Mouse (Mus musculus) right cerebral cortex, postnatal 14 days (tissue): ENCODE data around the gene Kif26b.

Experiments used
- DNase-seq: peaks from one replicate; pipeline ENCODE4 v3.0.0; 2022

Gene Kif26b

GRCm38 (mm10) chr1:178733035-178733434 lies 204.1 kb downstream of the Kif26b start:
- DNase-seq = no peak

DNA sequence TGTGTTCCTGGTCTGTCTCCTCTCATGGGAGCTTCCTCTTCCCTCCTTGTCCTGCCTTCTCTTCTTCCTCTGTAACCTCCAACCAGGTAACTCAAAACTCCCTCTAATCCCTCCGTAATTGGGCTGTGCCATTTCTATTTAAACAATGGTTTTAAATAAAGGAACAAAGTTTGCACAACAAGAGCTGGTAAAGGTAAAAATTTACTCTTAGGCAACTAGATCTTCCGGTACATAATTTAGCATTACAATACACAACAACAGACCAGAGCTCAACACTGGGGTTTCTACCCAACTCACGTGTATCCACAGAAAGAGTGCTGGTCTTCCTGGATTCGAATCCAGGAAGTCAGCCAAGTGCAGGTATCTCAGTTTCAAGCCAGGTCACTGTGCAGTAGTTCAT lies 205.7 kb downstream of the Kif26b start:
- no peak for DNase-seq

DNA sequence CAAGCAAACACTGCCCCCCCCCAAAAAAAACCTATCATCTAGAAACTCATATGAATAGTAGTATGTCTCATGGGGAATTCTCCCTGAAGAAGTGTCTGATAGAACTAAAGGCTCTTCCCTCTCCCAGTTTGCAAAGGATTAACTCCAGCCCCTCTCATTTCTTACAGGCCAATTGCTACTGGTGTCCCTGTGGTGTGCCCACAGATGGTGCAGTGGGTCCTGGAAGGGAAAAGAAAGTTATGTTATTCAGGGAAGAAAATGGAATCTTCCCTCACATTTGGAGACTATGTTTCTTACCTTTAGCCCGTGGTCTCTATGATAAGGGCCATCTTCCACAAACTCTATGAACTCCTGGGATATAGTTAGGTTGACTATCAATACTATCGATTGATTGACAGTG lies 208.0 kb downstream of the Kif26b start:
- no peak for DNase-seq

GRCm38 (mm10) chr1:178743820-178744219 lies 214.9 kb downstream of the Kif26b start:
- no peak for DNase-seq

GRCm38 (mm10) chr1:178744526-178744925 lies 215.6 kb downstream of the Kif26b start:
- DNase-seq = no peak

DNA sequence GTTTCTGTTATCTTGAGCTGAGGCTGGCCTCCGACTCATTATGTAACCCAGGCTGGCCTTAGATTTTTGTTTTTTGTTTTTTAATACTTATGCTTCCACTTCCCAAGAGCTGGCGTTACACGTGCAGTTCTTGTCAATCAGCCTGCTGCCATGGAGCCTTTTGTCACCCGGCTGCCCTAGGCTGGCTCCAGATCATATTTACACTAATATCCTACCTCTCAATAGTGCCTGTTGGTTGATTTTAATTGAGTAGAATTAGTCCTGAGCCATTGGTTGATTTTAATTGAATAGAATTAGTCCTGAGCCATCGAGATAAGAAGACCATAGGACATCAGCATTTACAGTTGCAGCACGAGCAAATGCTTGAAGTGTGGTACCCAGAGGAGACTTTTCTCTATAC lies 216.0 kb downstream of the Kif26b start:
- DNase-seq = no peak

- DNase-seq = peak; percentile 25
Measured at GRCm38 (mm10) chr1:178745471-178745870, 216.5 kb downstream of the Kif26b start.

DNA sequence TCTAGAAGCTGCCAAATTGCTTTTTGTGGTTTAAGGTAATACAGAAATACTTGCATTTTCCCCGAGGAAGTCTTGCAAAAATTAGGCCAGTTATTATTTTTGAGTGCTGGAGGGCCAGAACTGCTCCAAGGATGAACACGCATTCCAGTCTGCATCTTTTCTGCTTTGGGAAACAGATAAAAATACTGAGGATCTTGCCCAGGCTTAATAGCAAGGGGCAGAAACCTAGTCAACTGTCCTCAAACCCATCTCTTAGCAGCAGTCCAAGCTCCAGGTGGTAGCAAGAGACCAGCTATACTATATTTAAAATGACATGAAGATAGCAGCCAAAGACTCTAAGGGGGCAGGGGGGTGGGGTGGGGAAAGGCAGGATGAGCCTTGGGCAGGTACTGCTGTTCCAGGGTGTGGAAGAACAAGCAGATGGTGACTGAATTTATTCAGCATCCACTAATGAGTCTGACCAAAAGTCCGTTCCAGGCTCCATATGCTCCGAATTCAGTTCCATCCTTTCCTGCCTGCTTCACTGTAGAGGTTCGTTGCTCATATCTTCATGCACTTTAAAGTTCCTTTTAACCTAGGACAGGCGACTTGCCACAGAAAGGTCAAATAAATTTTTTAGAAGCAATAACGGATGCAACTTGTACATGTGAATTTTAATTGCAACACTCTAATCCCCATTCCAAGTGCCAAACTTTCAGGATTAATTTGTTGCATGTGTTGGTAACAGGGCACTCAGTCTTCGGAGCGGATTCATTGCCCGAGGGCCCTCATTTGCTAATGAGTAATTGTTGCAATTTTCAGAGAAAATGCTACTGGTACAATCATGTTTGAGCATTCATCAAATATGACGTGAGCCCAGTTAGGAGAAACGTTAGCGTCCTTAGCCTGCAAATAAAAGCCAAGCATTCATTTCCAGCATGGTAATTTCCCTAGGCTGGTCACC lies 218.6 kb downstream of the Kif26b start:
- no peak for DNase-seq

DNA sequence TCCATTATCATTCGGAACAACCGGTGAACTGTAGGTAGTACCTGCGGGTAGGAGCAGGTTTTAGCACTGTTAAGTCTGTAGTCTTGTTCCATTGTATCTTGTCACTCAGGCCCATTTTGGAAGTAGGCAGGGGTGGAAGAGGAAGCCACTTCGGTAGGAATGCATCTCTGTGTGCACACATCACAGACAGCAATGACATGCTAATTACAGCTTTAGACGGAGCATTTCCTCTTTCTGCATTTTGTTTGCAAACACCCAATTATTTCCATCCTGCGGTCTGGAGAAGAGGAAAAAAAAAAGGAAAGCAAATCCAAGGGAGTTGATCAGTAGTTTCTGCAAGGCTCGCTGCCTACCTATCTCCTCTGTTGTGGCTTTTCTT lies 219.3 kb downstream of the Kif26b start:
- no peak for DNase-seq

- no peak for DNase-seq
Measured at GRCm38 (mm10) chr1:178748617-178749016, 219.7 kb downstream of the Kif26b start.

DNA sequence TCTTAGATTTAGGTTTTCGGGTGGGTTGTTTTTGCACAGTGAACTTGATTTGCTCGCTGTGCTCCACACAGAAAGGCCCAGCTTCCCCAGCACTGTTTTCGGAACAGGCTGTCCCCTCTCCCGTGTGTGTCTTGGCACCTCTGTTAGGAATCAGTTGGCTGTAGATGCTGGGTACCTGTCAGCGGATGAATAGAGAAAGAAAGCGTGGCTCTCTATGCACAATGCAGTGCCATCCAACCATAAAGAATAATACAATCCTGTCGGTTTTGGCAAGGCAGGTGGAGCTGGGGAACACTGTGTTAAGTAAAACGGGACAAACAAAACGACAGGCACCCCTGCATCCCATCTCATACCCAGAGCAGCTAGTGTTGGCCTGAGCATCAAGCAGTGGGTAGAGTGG lies 220.9 kb downstream of the Kif26b start:
- DNase-seq = no peak

GRCm38 (mm10) chr1:178758441-178758840 lies 229.5 kb downstream of the Kif26b start:
- DNase-seq = no peak

GRCm38 (mm10) chr1:178762125-178762741 lies 233.3 kb downstream of the Kif26b start:
- no peak for DNase-seq

GRCm38 (mm10) chr1:178764914-178765313 lies 236.0 kb downstream of the Kif26b start:
- DNase-seq = no peak

DNA sequence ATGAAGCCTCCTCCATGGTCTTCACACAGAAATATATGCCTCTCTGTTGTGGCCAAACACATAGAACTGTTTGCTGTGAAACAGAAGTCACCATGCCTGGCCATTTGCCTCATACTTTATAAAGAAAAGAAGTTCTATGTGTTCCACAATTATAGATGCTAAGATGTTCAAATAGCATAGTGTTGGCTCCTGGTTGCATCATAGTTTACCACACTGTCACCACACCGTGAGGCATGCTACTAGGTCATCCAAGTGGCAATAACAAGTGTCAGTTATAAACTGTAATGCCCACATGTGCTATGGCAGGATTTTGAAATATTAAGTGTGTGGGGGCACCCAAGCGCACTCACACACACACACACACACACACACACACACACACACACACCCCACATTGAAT lies 236.7 kb downstream of the Kif26b start:
- no peak for DNase-seq

- DNase-seq = no peak
Measured at GRCm38 (mm10) chr1:178768976-178769375, 240.1 kb downstream of the Kif26b start.

DNA sequence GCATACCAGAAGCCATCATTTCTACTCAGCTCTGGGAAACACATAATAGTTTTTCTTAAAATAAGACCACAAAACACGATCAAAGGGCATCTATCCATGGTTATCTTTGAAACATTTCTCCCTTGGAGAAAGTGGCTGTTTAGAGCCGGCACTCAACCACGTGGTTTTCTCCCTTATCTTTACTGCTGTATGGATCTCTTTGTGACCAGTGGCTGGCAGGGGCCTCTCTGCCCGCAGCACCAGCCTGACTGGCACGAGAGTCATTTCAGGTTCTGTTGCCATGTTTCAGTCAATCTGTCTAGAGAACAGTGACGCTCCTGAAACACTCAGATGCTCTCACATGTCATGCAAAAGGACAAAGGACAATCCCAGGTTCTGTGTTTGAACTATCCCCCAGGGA lies 241.1 kb downstream of the Kif26b start:
- DNase-seq = no peak

DNA sequence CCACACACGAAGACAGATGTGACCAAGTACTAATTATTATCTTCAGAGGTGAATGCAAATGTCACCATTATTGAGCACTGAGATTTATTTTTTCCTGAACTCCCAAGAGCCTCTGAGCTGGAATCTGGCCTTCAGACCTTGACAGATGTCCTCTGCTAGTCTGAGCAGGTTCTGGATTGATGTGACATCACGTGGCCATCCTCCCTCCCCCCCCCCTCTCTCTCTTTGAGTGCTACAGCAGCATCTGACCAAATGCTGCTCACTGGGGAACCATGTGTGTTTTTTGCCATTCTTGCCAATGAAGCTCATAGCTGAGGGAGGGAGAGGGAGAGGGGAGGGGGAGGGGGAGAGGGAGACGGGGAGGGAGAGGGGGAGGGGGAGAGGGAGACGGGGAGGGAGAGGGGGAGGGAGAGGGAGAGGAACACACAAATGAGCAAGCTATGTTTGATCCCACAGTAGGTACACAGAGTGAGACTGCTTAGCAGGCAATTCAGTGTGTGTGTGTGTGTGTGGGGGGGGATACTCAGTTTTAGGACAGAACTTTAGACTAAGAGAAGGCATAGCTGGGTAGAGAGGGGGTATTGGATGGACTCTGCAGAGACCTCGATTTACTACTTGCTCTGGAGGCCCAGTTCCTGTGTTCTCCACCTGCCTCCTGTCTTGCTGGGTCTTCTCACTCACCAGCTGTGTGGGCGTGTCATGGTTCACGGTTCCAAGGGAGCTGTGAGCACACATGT lies 241.9 kb downstream of the Kif26b start:
- no peak for DNase-seq

DNA sequence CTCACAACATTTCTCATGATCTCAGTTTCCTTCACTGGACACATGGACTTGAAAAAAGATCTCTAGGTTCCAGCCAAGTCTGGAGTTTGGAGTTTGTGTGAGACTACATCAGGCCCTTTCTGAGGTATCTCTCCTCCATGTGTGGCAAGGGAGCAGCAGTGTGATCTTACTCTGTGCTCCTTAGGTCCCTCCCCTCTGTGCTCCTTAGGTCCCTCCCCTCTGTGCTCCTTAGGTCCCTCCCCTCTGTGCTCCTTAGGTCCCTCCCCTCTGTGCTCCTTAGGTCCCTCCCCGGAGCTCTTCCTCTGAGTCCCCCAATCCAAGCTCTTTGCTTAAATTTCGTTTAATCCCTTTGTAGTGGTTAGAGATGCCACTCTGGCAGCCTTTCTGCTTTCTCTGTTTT lies 250.8 kb downstream of the Kif26b start:
- DNase-seq = no peak

DNA sequence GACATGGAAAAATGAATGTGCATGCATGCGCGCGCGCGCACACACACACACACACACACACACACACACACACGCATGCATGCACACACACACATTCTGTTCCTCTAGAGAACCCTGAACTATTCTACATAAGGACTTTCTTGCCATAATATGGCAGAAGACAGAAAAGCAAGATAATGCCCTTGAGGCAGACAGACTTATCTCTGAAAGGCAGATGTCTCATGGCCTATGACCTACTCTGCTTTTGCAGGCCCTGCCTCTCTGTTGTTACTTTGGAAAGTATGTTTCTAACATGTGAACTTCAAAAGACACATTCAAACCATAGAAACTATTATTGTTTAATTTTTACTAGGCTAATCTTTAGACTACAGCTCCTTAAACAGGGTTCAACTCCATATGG lies 255.1 kb downstream of the Kif26b start:
- DNase-seq = no peak

DNA sequence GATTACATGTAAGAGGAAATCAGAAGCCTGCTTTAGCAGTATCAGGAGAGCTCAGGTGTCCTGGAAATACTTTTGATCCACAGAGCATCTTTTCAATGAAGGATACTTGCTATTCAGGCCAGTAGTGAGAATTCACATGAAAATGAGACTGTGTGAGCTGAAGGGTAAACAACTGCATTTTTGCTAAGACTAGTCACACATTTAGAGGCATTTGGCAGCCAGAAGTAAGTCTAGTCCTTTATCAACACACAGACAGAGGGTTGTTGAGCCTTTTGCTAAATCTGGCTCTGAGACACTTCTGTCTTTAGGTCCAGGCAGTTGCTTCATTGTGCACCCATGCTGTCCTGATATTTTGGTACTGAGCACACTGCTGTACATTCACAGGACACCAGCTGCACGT lies 262.3 kb downstream of the Kif26b start:
- DNase-seq = no peak

GRCm38 (mm10) chr1:178792726-178793125 lies 263.8 kb downstream of the Kif26b start:
- no peak for DNase-seq

DNA sequence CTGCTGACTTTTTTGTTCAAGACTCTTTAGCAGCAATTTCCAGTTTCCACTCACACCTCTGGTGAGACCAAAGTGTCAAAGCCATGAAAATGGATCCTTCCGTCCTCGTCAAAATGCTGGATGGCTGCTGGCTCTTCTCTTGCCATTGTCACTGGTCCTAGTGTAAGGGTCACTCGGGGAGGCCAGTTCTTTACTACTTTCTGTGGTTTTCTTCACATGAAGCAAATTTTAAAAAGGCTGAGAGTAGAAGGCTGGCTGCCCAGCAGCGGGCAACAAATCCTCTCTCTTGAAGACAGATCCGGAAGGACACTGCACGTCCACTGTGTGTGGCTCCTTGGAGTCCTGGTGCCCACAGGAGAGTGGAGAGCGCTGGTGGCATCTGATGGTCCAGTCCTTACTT lies 265.9 kb downstream of the Kif26b start:
- no peak for DNase-seq

- no peak for DNase-seq
Measured at GRCm38 (mm10) chr1:178797388-178797787, 268.5 kb downstream of the Kif26b start.
